Mouse (Mus musculus): ENCODE measurements around the gene Ap3m1.

Gene Ap3m1

DNA sequence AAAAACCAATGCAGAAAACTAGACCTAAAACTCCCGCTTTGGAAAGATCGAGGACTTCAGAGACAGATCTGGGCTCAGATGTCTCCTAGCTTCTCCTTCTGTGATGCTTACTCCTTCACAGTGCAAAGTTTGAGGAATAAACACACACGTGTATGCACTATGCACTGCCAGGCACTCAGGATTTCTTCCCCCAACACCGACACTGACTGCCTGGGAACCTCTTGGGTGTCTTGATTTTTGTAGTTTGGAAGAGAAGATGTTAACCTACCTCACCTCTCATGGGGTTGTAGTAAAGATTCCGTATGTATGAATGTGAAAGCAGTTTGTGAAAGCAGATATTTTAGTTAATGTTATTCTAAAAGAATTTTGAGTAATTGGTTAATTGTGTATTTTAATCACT, 34.4 kb downstream of the Ap3m1 start:
- no peak for DNase-seq (ENCODE audit: low spot score in 2 of 2)

DNA sequence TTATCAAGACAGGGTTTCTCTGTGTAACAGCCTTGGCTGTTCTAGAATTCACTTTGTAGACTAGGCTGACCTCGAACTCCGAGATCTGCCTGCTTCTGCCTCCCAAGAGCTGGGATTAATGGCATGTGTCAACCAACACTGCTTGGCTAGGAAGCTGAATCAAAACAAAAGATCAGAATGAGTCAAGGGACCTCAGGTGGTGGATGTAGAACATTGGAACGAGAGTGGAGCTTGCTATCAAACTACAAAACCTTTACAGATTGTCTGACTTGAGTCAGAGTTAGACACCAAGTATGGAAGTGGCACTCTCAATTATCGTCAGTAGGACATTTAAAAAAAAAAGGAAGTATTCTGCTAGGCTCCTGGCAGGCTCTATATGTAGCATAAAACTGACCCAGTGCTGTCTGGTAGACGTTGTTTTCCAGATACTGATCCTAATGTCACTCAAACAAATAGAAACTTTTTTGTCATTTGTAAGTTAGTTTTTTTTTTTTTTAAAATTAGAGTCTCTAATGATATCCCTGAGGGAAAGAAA, 38.4 kb downstream of the Ap3m1 start:
- no peak for DNase-seq (ENCODE audit: low spot score in 2 of 2)

DNA sequence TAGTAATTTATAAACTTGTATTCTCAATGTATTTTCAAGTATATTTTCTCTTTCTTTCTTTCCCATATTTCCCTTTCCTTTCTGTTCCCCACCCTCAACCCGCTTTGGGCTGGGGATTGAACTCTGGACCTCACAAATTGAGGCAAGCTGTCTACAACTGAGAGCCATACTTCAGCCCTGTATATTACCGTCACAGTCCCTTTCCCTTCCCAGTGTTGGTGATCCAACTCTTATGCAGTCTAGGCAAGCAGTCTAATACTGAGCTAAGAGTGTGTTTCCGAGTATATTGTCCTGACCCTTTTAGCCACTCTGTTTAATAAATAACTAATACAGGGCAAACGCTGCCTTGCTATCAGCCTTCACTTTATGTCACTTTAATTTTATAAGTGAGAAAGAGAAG, 52.7 kb downstream of the Ap3m1 start:
- DNase-seq (ENCODE audit: low spot score in 2 of 2), result no peak

DNA sequence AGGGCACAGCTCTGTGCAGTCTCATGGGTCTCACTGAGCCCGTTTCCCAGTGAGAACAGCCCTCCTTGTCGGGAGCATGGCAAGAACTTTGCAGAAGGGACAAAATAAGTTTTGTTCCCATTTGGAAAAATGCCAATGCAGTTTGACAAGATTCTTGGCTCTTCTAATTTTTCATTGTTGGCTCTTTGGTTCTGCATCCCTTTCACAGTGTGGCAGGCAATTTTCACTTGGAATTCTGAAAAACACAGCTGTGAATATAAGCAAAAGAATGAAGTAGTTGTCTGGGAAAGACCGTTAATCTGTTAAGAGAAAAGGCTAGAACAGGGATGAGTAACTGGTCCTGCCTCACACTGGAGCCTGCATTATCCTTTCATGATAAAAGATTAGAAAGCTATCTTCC, 54.8 kb downstream of the Ap3m1 start:
- DNase-seq (ENCODE audit: low spot score in 2 of 2), result no peak

DNA sequence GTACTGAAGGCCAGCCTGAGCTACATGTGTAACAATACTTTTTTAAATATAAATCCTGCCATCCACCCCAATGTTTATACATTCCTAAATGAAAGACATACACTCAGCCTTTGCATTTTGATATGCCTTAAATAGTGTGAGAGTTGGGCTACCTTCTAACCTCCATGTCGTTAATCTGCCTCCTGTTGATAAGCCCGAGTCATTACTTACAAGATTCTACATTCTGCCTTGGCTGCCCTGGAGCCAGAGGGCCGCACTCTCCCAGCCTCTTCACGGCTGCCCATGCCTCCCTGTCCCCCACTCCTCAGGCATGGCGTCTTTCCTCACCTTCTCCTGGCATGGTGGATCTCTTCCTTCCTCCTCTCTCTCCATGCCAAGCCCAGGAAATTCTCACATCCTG, 55.9 kb downstream of the Ap3m1 start:
- no peak for DNase-seq (ENCODE audit: low spot score in 2 of 2)

DNA sequence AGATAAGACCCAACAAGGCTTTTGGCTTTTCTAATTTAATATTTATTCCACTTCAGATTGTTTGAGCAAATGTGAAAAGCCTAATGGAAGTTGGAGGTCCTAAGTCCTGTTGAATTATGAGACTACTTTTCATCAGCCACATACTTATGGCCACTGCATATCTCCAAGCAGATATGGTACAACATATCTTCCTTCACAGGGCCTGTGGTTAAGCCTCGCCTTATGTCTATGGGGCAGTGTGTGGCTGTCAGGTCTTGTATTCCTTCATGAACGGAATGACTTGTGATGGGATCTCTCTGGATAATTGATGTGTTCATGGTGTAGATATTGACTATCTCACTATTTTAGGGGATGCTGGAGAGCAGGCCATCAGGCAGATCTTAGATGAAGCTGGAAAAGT, 56.8 kb downstream of the Ap3m1 start:
- no peak for DNase-seq (ENCODE audit: low spot score in 2 of 2)

DNA sequence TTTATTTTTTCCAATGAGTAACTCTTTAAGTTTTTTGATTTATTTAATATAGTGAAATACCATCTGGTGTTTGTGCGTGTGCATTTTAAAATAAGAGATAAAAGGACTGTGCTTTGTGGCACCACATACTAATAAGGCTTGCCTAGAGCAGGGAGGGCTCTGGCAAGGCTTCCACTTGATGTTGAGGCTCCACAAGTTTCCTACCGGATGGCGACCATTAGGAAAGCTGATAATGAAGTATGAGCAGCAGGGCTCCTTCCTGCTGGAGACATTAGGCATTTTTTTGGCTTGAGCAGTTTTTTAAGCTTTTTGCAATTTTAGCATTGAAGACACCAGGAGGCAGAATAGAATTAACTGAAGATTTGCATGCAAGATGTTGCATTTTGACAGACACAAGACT, 57.8 kb downstream of the Ap3m1 start:
- DNase-seq (ENCODE audit: low spot score in 2 of 2), result no peak

DNA sequence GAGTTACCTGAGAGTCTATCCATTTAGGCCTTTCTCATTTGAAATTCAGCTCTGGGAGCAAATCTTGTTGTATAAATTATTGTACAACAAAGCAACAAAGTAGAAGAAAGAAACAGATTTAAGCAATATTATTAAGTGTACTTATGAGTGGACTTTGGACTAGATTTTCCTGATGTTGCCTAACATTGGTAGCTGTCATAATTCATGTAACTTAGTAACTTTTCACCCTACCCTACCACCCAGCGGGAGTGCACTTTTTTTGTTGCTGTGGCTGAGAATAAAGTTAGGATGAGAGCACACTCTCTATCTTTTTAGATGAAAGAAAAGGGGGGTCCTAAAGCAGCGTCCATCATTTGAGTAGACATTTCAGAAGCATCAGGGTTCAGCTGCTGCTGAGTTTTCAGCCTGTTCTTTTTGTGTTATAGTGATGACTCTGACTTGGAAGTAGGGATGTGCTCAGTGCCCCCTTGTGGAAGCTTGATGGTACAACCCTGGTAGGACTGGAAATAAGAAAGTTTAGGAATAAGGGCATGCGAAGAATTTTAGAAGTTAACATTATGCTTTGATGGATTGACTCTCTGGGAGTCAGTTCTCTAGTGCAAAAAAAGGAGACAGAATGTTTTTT, 59.1 kb downstream of the Ap3m1 start:
- peak in 1 of 2 experiments; percentile 28 for DNase-seq (ENCODE audit: low spot score in 2 of 2)

DNA sequence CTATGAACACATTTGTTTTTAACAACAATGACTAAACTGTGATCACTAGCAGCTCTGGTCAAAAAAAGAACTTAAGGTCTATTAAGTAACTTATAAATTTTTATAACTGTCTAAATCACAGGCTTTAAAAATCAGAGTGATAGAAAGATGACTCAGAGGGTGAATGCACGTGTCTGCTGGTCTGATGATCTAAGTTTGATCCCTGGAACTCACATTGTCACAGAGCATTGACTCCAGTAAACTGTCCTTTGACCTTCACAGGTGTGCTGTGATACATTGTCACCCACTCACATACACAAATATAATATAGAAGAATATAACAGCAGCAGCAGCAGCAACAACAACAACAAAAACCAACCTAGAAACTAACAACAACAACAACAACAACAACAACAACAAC, 60.8 kb downstream of the Ap3m1 start:
- no peak for DNase-seq (ENCODE audit: low spot score in 2 of 2)

DNA sequence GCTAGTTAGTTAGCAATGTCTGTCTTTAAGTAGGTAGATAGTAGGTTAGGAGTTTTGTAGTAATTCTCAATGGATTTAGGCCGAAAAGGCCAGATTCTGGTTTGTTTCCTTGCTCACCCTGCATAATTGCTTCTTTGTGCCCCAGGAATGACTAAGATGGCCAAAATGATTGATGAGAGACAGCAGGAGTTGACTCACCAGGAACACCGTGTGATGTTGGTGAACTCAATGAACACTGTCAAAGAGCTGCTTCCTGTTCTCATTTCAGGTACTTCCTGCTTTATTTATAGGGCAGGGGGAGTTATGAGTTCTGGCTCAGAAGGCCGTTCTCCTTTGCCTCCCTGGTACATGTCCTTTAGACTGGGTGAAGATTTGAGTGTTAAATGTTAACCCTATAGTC, 66.8 kb downstream of the Ap3m1 start:
- no peak for DNase-seq (ENCODE audit: low spot score in 2 of 2)

DNA sequence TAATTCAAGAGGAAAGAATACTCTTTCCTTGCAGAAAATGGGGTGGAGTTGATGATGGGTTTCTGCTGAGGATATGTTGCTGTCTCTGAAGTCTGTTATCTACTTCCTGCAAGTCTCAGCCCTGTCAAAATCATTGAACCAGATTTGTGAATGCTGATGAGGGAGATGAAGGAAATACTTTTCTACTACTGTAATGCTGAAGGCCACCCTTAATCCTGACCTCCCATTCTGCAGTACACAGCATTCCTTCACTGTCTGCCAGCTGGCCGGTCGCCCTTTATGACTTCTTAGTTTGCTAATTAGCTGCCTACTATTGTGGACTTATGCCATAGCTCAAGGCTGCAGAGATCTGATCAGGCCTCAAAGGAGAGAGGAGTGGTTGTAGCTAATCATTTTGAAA, 68.5 kb downstream of the Ap3m1 start:
- no peak for DNase-seq (ENCODE audit: low spot score in 2 of 2)

Measured in spleen, postnatal 4 days (tissue).